Mouse (Mus musculus): ENCODE measurements at regions not wholly inside any gene's neighbourhood (a gene's known extent, or its start where the extent isn't known, plus 50 kb on each side); places are given as distances from the start of the nearest gene placed in this dataset.

DNA sequence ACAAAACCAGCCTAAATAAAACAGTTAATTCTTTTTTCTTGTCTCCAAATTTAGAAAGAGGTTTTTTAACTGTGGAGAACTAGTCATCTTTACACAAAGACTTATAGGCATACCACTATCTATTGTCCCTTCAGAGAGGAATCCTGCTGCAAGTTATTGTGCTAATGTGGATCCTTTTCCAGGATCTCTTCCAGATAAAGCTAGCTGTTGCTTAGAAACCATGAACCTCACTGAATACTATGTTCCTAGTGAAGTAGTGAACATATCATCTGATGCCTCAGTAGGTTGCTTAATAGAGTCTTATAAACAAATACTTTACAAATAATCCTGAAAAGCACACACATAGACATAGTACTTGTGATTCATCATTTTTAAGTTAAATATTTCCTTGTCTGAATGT is 766.0 kb upstream of the Map3k7 start:
- TF ChIP-seq CTCF (IDR thresholded peaks at IDR 0.05; ENCODE audit: control insufficient read depth, insufficient read depth, insufficient read length) (no peak), MYOG (IDR thresholded peaks at IDR 0.05; ENCODE audit: control insufficient read depth, extremely low read depth, insufficient read length) (no peak), USF1 (IDR thresholded peaks at IDR 0.05; ENCODE audit: low read depth) (no peak), MAX (IDR thresholded peaks at IDR 0.05) (no peak), MYOD1 (IDR thresholded peaks at IDR 0.05; ENCODE audit: control insufficient read depth, insufficient read length, low read depth) (no peak), CEBPB (IDR thresholded peaks at IDR 0.05; ENCODE audit: low read depth) (no peak), FOSL1 (IDR thresholded peaks at IDR 0.05; ENCODE audit: insufficient read depth, low read length, poor library complexity, severe bottlenecking) (no peak)

Data from C2C12 (cell line).